Mouse (Mus musculus): ENCODE results near the gene Mtch1.
"Not testable (repeated sequence)": the region's sequence is repeated elsewhere in the genome, so short reads cannot be mapped to it uniquely, and the experiment has no call there.

DNA sequence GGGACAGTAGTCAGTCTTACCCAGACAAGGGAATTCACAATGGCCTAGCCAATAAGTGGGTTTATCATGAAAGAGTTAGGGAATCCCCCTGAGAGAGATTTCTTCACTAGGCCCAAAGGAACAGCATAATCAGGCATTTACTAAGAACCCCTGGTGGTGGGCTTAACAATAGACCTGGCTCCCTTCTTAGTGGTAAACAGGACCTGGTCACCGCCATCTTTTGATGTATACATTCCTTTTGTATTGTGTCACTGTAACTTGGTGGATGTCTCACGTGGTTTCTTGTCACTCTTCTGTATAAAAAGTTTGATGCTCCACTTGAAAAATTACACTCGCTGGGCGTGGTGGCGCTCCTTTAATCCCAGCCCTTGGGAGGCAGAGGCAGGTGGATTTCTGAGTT is 3.3 kb upstream of the Mtch1 start:
- TF ChIP-seq CTCF (IDR thresholded peaks at IDR 0.05; ENCODE audit: control insufficient read depth, insufficient read depth, insufficient read length); MAX (IDR thresholded peaks at IDR 0.05); MYOD1 (IDR thresholded peaks at IDR 0.05; ENCODE audit: control insufficient read depth, insufficient read length, low read depth); CEBPB (IDR thresholded peaks at IDR 0.05; ENCODE audit: low read depth): not testable (repeated sequence)
